Mouse (Mus musculus) olfactory bulb, adult 2 months (tissue): ENCODE results near the gene Magel2. TPM values are rescaled to one million over a fixed set of nuclear protein-coding genes. Genes with fewer than 3 reads are reported as not detected.

Source experiments
- H3K27ac ChIP-seq: fragments of 200-500 bp; 2 replicates; pipeline ENCODE4 v1.5.1; 2012; ENCODE audit warnings: low read depth, low read length; ENCODE audit not compliant: insufficient read depth
- H3K4me1 ChIP-seq: fragments of 200-500 bp; 2 replicates; pipeline ENCODE4 v1.6.1; 2012; ENCODE audit warnings: low read length; ENCODE audit not compliant: control insufficient read depth, insufficient read depth
- H3K4me3 ChIP-seq: fragments of 200-500 bp; 2 replicates; pipeline ENCODE4 v1.5.1; 2012; ENCODE audit warnings: mild to moderate bottlenecking, low read depth, low read length, moderate library complexity; ENCODE audit not compliant: insufficient read depth
- CTCF ChIP-seq: fragments of 200-500 bp; IDR thresholded peaks from 2 replicates; pipeline ENCODE4 v1.5.1; 2012; ENCODE audit warnings: low read depth, mild to moderate bottlenecking, low read length, moderate library complexity; ENCODE audit not compliant: insufficient read depth
- POLR2A ChIP-seq: fragments of 200-500 bp; IDR thresholded peaks from 2 replicates; pipeline ENCODE4 v1.6.1; 2012; ENCODE audit warnings: mild to moderate bottlenecking, low read depth, low read length, moderate library complexity; ENCODE audit not compliant: insufficient read depth
- WGBS: fragments of 180-500 bp; shearing (Covaris S2); methylation state at CpG from one replicate; pipeline ENCODE4 v1.1.7; 2018; 5-methylcytosine and 5-hydroxymethylcytosine counted together
- polyA plus RNA-seq: library from polyadenylated mRNA; stranded (reverse); fragments of >200 nt; gene quantifications from 2 replicates; pipeline ENCODE4 v1.2.4, GENCODE M21; 2012; ENCODE audit warnings: low replicate concordance; ENCODE audit not compliant: missing spikeins, insufficient read depth, insufficient read length

Magel2 gene
- polyA plus RNA-seq: not detected in 2 replicates

GRCm38 (mm10) chr7:62376510-62377304 is at the start of gene Magel2:
Gene Magel2, plus strand, starts transcription at chr7:62377010.
- H3K27ac ChIP-seq: no peak within 1 kb of the TSS
- H3K4me1 ChIP-seq: peaks cover 7% of the 10 kb centered on the region
- peak within 1 kb of the TSS; percentile 15 for H3K4me3 ChIP-seq
- TF ChIP-seq POLR2A (no peak), CTCF (no peak)
- 23% methylated on average over 31 of the region's 31 CpGs for WGBS

GRCm38 (mm10) chr7:62345411-62345810 is 31.4 kb upstream of the Magel2 start:
- TF ChIP-seq CTCF (no peak), POLR2A (no peak)
- 48% methylated on average over 1 of the region's 1 CpGs for WGBS
- peaks cover 5% of the 10 kb centered on the region for H3K4me1 ChIP-seq
- no peak overlapping the region for H3K27ac ChIP-seq
- H3K4me3 ChIP-seq: no peak overlapping the region

- Histone ChIP-seq H3K4me3 (no peak within 1 kb of the TSS), H3K27ac (no peak within 1 kb of the TSS), H3K4me1 (peaks cover 5% of the 10 kb centered on the region)
- 74% methylated on average over 1 of the region's 1 CpGs for WGBS
- no peak for TF ChIP-seq CTCF
- TF ChIP-seq POLR2A: no peak
Measured at GRCm38 (mm10) chr7:62346269-62346668, 30.5 kb upstream of the Magel2 start, which contains the start of gene Ndn. Gene Ndn, plus strand, starts transcription at chr7:62346569.

- Histone ChIP-seq H3K27ac (no peak overlapping the region), H3K4me3 (peak overlapping the region; percentile 51), H3K4me1 (peaks cover 5% of the 10 kb centered on the region)
- TF ChIP-seq POLR2A: peak; percentile 52; the same call in 1 of the 2 replicates
- no peak for TF ChIP-seq CTCF
- WGBS: 18% methylated on average over 42 of the region's 42 CpGs
Measured at GRCm38 (mm10) chr7:62348106-62348803, 28.6 kb upstream of the Magel2 start.

GRCm38 (mm10) chr7:62348804-62349190 is 28.0 kb upstream of the Magel2 start:
- Histone ChIP-seq H3K27ac (no peak overlapping the region), H3K4me1 (peaks cover 5% of the 10 kb centered on the region), H3K4me3 (peak overlapping the region; percentile 51)
- WGBS: 43% methylated on average over 17 of the region's 17 CpGs
- TF ChIP-seq POLR2A (no peak), CTCF (no peak)

GRCm38 (mm10) chr7:62351266-62351665 is 25.5 kb upstream of the Magel2 start:
- Histone ChIP-seq H3K4me3 (no peak overlapping the region), H3K27ac (no peak overlapping the region), H3K4me1 (peaks cover 5% of the 10 kb centered on the region)
- 49% methylated on average over 8 of the region's 8 CpGs for WGBS
- TF ChIP-seq CTCF (no peak), POLR2A (no peak)

- H3K27ac ChIP-seq: no peak overlapping the region
- no peak overlapping the region for H3K4me3 ChIP-seq
- no peaks in the 10 kb centered on the region for H3K4me1 ChIP-seq
- WGBS: 75% methylated on average over 7 of the region's 7 CpGs
- no peak for TF ChIP-seq CTCF
- TF ChIP-seq POLR2A: no peak
Measured at GRCm38 (mm10) chr7:62365039-62365636, 11.7 kb upstream of the Magel2 start.

- WGBS: 75% methylated on average over 8 of the region's 8 CpGs
- Histone ChIP-seq H3K4me1 (no peaks in the 10 kb centered on the region), H3K4me3 (no peak overlapping the region), H3K27ac (no peak overlapping the region)
- no peak for TF ChIP-seq POLR2A
- no peak for TF ChIP-seq CTCF
Measured at GRCm38 (mm10) chr7:62366730-62367129, 10.1 kb upstream of the Magel2 start.
